Mouse (Mus musculus) forebrain, embryonic 13.5 days (tissue): ENCODE measurements around the gene Aftph. TPM values are rescaled to one million over a fixed set of nuclear protein-coding genes. Genes with fewer than 3 reads are reported as not detected.
"Not testable (repeated sequence)": the region's sequence is repeated elsewhere in the genome, so short reads cannot be mapped to it uniquely, and the experiment has no call there.

Experiments
- ATAC-seq: fragments of 200-750 bp; cut with Nextera tagmentation; 2 replicates; pipeline ENCODE4 v1.8.0; 2017
- H3K27ac ChIP-seq: fragments of 300-500 bp; sonication (generic); 2 replicates; pipeline ENCODE4 v1.5.1; 2015; ENCODE audit warnings: inconsistent platforms, mild to moderate bottlenecking, moderate library complexity
- H3K27me3 ChIP-seq: fragments of 300-500 bp; sonication (generic); 2 replicates; pipeline ENCODE4 v1.6.1; 2015; ENCODE audit warnings: mild to moderate bottlenecking, inconsistent platforms
- H3K36me3 ChIP-seq: fragments of 300-500 bp; sonication (generic); 2 replicates; pipeline ENCODE4 v1.6.1; 2015; ENCODE audit warnings: mild to moderate bottlenecking, inconsistent platforms; ENCODE audit not compliant: poor library complexity, severe bottlenecking
- H3K4me1 ChIP-seq: fragments of 300-500 bp; sonication (generic); 2 replicates; pipeline ENCODE4 v1.6.1; 2015; ENCODE audit warnings: inconsistent platforms
- H3K4me2 ChIP-seq: fragments of 300-500 bp; sonication (generic); 2 replicates; pipeline ENCODE4 v1.6.1; 2015; ENCODE audit warnings: inconsistent platforms, mild to moderate bottlenecking, moderate library complexity
- H3K4me3 ChIP-seq: fragments of 300-500 bp; sonication (generic); 2 replicates; pipeline ENCODE4 v1.5.1; 2015; ENCODE audit warnings: mild to moderate bottlenecking, inconsistent platforms
- H3K9ac ChIP-seq: fragments of 300-500 bp; sonication (generic); 2 replicates; pipeline ENCODE4 v1.6.1; 2015; ENCODE audit warnings: mild to moderate bottlenecking, inconsistent platforms
- H3K9me3 ChIP-seq: fragments of 300-500 bp; sonication (generic); replicated peaks from 2 replicates; pipeline ENCODE4 v1.6.1; 2016; ENCODE audit warnings: inconsistent platforms
- WGBS: fragments of 180-500 bp; shearing (Covaris S2); methylation state at CpG from one replicate; pipeline ENCODE4 v1.1.7; 2015; 5-methylcytosine and 5-hydroxymethylcytosine counted together
- polyA plus RNA-seq: library from polyadenylated mRNA; unstranded; fragments of >200 nt; fragmentation: Nextera tagmentation; extraction: Ambion mirVana; gene quantifications from 2 replicates; pipeline ENCODE4 v1.2.1, GENCODE M21; 2015

Aftph gene
- polyA plus RNA-seq, 1 experiment from 2014 or later: 34.0 TPM

GRCm38 (mm10) chr11:20772642-20773041 is 31.3 kb upstream of the Aftph start:
- no peak overlapping the region for H3K4me2 ChIP-seq
- WGBS: 64% methylated on average over 1 of the region's 1 CpGs
- H3K9ac ChIP-seq: no peak overlapping the region
- H3K27ac ChIP-seq: no peak overlapping the region
- no peaks in the 10 kb centered on the region for H3K4me1 ChIP-seq
- ATAC-seq: no peak
- no peaks in the 10 kb centered on the region for H3K36me3 ChIP-seq
- no peaks in the 10 kb centered on the region for H3K27me3 ChIP-seq
- no peak overlapping the region for H3K4me3 ChIP-seq
- no peaks in the 10 kb centered on the region for H3K9me3 ChIP-seq

- not testable (repeated sequence) for H3K4me1 ChIP-seq, H3K4me2 ChIP-seq, H3K27me3 ChIP-seq, H3K9ac ChIP-seq, H3K36me3 ChIP-seq, H3K9me3 ChIP-seq, H3K4me3 ChIP-seq, ATAC-seq, H3K27ac ChIP-seq
- 90% methylated on average over 9 of the region's 9 CpGs for WGBS
Observed at GRCm38 (mm10) chr11:20771827-20772226, 30.4 kb upstream of the Aftph start.

GRCm38 (mm10) chr11:20761984-20762383 is 20.6 kb upstream of the Aftph start:
- H3K4me1 ChIP-seq, H3K9ac ChIP-seq, H3K27me3 ChIP-seq, H3K36me3 ChIP-seq, ATAC-seq, H3K9me3 ChIP-seq, H3K4me2 ChIP-seq, H3K4me3 ChIP-seq, H3K27ac ChIP-seq: not testable (repeated sequence)
- 91% methylated on average over 10 of the region's 10 CpGs for WGBS

GRCm38 (mm10) chr11:20750573-20750972 is 9.2 kb upstream of the Aftph start:
- Histone ChIP-seq H3K4me3 (no peak overlapping the region), H3K36me3 (no peaks in the 10 kb centered on the region), H3K9me3 (peaks cover 10% of the 10 kb centered on the region), H3K9ac (no peak overlapping the region), H3K4me1 (no peaks in the 10 kb centered on the region), H3K27me3 (no peaks in the 10 kb centered on the region), H3K4me2 (no peak overlapping the region), H3K27ac (no peak overlapping the region)
- 79% methylated on average over 2 of the region's 2 CpGs for WGBS
- no peak for ATAC-seq

DNA sequence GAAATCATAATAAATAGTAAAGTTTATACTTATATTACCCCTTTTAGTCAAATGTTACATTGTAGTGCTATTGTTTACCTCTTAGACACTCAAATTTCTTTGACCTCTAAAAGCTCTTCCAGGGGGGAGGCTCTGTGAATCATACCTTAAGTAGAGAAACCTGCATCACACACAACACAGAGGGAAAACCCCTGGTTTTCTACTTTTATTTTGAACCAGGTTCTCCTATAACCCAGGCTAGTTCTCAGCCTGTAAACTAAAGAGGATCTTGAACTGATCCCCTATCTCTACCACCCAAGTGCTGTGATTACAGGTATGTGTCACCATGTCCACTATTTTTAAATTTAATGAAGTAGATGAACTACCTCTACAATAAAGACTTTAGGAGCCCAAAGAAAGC is 2.0 kb upstream of the Aftph start:
- Histone ChIP-seq H3K4me3 (no peak overlapping the region), H3K9me3 (no peaks in the 10 kb centered on the region), H3K4me2 (no peak overlapping the region), H3K27me3 (no peaks in the 10 kb centered on the region), H3K27ac (no peak overlapping the region), H3K9ac (no peak overlapping the region), H3K36me3 (no peaks in the 10 kb centered on the region), H3K4me1 (peaks cover 9% of the 10 kb centered on the region)
- no peak for ATAC-seq

DNA sequence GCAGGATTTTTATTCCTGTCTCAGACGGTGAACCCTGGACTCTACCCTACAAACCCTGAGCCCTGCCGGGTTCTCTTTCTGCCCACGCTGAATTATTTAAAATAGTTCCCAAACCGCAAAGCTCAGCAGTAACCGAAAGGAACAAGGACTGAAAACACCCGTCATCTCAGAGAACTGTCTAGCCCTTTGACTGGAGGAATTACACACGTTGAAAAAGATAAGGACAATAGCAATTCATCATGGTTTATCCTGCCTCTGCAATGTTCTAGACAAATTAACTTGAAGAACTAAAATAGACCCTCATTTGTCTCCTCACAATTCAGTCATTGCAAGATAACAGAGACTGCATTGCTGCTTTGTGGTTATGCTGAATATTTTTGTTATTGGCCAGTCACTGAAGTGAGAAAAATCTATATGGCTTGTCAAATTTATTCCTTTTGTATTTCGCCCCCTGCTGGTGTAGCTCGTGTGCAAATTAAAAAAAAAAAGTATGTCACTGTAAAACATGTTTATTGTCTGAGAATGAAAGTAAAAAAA is 1.0 kb upstream of the Aftph start:
- Histone ChIP-seq H3K4me3 (peak overlapping the region; percentile 95), H3K36me3 (no peaks in the 10 kb centered on the region), H3K27me3 (no peaks in the 10 kb centered on the region), H3K4me1 (peaks cover 9% of the 10 kb centered on the region), H3K9ac (peak overlapping the region; percentile 51), H3K9me3 (no peaks in the 10 kb centered on the region), H3K27ac (peak overlapping the region; percentile 97), H3K4me2 (peak overlapping the region; percentile 89)
- WGBS: under 1% methylated on average over 9 of the region's 9 CpGs
- ATAC-seq: 0 out of 2 replicates have a peak, but pooled peaks have one; percentile 1

DNA sequence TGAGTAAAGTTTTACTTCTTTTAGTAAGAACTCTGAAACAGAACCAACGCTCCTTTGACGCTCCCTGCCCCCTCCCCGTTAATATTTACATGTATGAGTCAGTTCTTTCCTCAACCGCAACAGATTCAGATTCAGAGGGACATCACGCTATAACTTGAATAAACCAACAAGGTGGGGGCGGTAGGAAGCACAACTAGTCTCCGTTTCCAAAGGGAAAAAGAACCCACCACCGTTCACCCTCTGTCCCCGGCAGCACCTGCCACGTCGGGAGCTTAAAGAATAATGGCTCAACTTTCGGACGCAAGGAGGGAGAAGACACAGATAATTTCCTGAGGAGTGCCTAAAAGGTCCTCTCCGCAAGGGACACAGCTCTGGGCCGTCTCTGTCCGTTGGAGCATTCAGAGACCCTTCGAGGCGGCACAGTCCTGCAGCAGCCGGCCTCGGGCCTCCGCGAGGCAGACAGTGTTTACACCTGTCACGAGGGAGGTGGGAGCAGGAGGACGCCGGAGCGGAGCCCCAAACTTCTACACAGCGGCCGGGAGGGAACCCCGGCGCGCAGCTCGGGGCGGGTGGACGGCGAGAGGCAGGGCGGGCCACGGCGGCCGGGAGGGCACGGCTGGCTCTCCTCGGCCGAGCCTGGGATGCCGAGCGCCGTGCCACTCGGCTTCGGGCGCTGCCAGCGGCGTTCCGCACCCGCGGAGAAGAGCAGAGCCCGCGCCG is 748 bp downstream of the Aftph start:
- H3K4me1 ChIP-seq: peaks cover 9% of the 10 kb centered on the region
- peak overlapping the region; percentile 96 for H3K9ac ChIP-seq
- WGBS: under 1% methylated on average over 45 of the region's 56 CpGs
- H3K27me3 ChIP-seq: no peaks in the 10 kb centered on the region
- H3K9me3 ChIP-seq: no peaks in the 10 kb centered on the region
- H3K4me2 ChIP-seq: peak overlapping the region; percentile 89
- H3K27ac ChIP-seq: peak overlapping the region; percentile 97
- H3K4me3 ChIP-seq: peak overlapping the region; percentile 95
- ATAC-seq: peak; percentile 34
- no peaks in the 10 kb centered on the region for H3K36me3 ChIP-seq

DNA sequence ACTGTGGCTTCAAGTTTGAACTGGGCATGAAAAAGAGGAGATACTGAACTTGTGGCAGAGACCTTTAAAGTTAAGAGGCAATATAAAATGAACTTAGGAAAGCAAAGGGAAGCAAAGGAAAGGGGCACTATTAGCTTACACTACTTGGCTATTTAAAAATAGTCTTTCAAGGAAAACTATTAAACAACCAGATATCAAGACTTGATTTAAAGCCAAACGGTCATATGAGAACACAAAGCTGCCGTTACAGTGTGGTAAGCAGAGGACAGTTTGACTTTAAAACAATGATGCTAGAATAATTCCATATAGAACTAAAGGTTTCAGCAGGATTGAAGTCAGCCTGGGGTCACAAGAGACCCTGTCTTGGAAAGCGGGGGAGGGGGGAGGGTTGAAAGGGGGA is 7.3 kb downstream of the Aftph start:
- Histone ChIP-seq H3K27ac (no peak overlapping the region), H3K4me1 (peaks cover 2% of the 10 kb centered on the region; the same call in 1 of the 2 replicates), H3K9ac (no peak overlapping the region), H3K4me2 (no peak overlapping the region), H3K4me3 (no peak overlapping the region), H3K27me3 (no peaks in the 10 kb centered on the region), H3K36me3 (no peaks in the 10 kb centered on the region), H3K9me3 (no peaks in the 10 kb centered on the region)
- 81% methylated on average over 3 of the region's 3 CpGs for WGBS
- ATAC-seq: no peak

GRCm38 (mm10) chr11:20733486-20734030 is 7.8 kb downstream of the Aftph start:
- 40% methylated on average over 3 of the region's 3 CpGs for WGBS

GRCm38 (mm10) chr11:20729403-20729802 is 12.0 kb downstream of the Aftph start:
- WGBS: 100% methylated on average over 1 of the region's 1 CpGs
- Histone ChIP-seq H3K9me3 (no peaks in the 10 kb centered on the region), H3K27me3 (no peaks in the 10 kb centered on the region), H3K9ac (no peak overlapping the region), H3K4me2 (no peak overlapping the region), H3K4me1 (no peaks in the 10 kb centered on the region; the same call in 1 of the 2 replicates), H3K4me3 (no peak overlapping the region), H3K36me3 (peaks cover 19% of the 10 kb centered on the region), H3K27ac (no peak overlapping the region)
- no peak for ATAC-seq

More at GRCm38 (mm10) chr11:20733486-20734030, 7.8 kb downstream of the Aftph start:
- Histone ChIP-seq H3K27me3 (no peaks in the 10 kb centered on the region), H3K9me3 (no peaks in the 10 kb centered on the region), H3K4me2 (no peak overlapping the region), H3K4me3 (no peak overlapping the region), H3K4me1 (no peaks in the 10 kb centered on the region; the same call in 1 of the 2 replicates), H3K27ac (no peak overlapping the region), H3K36me3 (no peaks in the 10 kb centered on the region), H3K9ac (no peak overlapping the region)
- ATAC-seq: no peak

GRCm38 (mm10) chr11:20728044-20728443 is 13.3 kb downstream of the Aftph start:
- H3K9me3 ChIP-seq: no peaks in the 10 kb centered on the region
- no peak overlapping the region for H3K4me2 ChIP-seq
- H3K9ac ChIP-seq: no peak overlapping the region
- peaks cover 20% of the 10 kb centered on the region for H3K36me3 ChIP-seq
- 87% methylated on average over 2 of the region's 2 CpGs for WGBS
- no peaks in the 10 kb centered on the region for H3K27me3 ChIP-seq
- ATAC-seq: no peak
- no peaks in the 10 kb centered on the region; the same call in 1 of the 2 replicates for H3K4me1 ChIP-seq
- no peak overlapping the region for H3K4me3 ChIP-seq
- no peak overlapping the region for H3K27ac ChIP-seq

GRCm38 (mm10) chr11:20723572-20723971 is 17.8 kb downstream of the Aftph start:
- WGBS: 91% methylated on average over 5 of the region's 5 CpGs
- H3K9ac ChIP-seq: no peak overlapping the region

More at GRCm38 (mm10) chr11:20723572-20723971, 17.8 kb downstream of the Aftph start:
- H3K36me3 ChIP-seq: peaks cover 33% of the 10 kb centered on the region
- ATAC-seq: no peak
- H3K27me3 ChIP-seq: no peaks in the 10 kb centered on the region
- H3K4me1 ChIP-seq: no peaks in the 10 kb centered on the region; the same call in 1 of the 2 replicates
- no peaks in the 10 kb centered on the region for H3K9me3 ChIP-seq
- no peak overlapping the region for H3K4me2 ChIP-seq
- H3K4me3 ChIP-seq: no peak overlapping the region
- no peak overlapping the region for H3K27ac ChIP-seq
